Mouse (Mus musculus): ENCODE measurements around the gene Wbp2. TPM values are rescaled to one million over a fixed set of nuclear protein-coding genes. Genes with fewer than 3 reads are reported as not detected.
"Not testable (repeated sequence)": the region's sequence is repeated elsewhere in the genome, so short reads cannot be mapped to it uniquely, and the experiment has no call there.

Gene Wbp2
- 10 to 100 TPM; 70.1 to 71.0 TPM for total RNA-seq (2021)
- long read RNA-seq, experiment 1, transcript Wbp2-201 (8 exons, 1,826 nt) = major isoform, 40 of 66 reads
- long read RNA-seq, experiment 1, partial matches to known transcripts = 2 of 66 reads
- long read RNA-seq, experiment 1, other reads (novel, unspliced or antisense) = 23 of 66 reads
- long read RNA-seq, experiment 2, transcript Wbp2-201 (8 exons, 1,826 nt) = major isoform, 56 of 88 reads
- long read RNA-seq, experiment 2, partial matches to known transcripts = 2 of 88 reads
- long read RNA-seq, experiment 2, other reads (novel, unspliced or antisense) = 29 of 88 reads

- peak; percentile 95 to 96 for DNase-seq
- intact Hi-C loops (cut with DNase I) = loop anchor here (1.0 kb wide), 1 partner anchor 44 kb away; no protein-coding TSS in a partner anchor
Measured at GRCm38 (mm10) chr11:116086258-116087193, at the start of gene Wbp2. Gene Wbp2, minus strand, starts transcription at chr11:116086995.

GRCm38 (mm10) chr11:116134171-116134570 is 47.4 kb upstream of the Wbp2 start:
- intact Hi-C loops (cut with DNase I) = no loop called here
- no peak for DNase-seq

GRCm38 (mm10) chr11:116133497-116133896 is 46.7 kb upstream of the Wbp2 start:
- no peak for DNase-seq
- intact Hi-C loops (cut with DNase I) = no loop called here

GRCm38 (mm10) chr11:116132366-116133333 is 45.9 kb upstream of the Wbp2 start:
- no peak for DNase-seq
- intact Hi-C loops (cut with DNase I) = no loop called here

- DNase-seq = no peak
- intact Hi-C loops (cut with DNase I) = no loop called here
Measured at GRCm38 (mm10) chr11:116131349-116132170, 44.8 kb upstream of the Wbp2 start.

GRCm38 (mm10) chr11:116130488-116131205 is 43.9 kb upstream of the Wbp2 start, which contains the start of gene Trim65:
Gene Trim65, minus strand, starts transcription at chr11:116131128.
- intact Hi-C loops (cut with DNase I) = loop anchor here (1.0 kb wide), 2 partner anchors 20 to 43 kb away; no protein-coding TSS in a partner anchor

GRCm38 (mm10) chr11:116129993-116130487 is 43.2 kb upstream of the Wbp2 start:
- DNase-seq = no peak
- intact Hi-C loops (cut with DNase I) = loop anchor here (1.0 kb wide), 2 partner anchors 20 to 43 kb away; no protein-coding TSS in a partner anchor

More at GRCm38 (mm10) chr11:116130488-116131205, 43.9 kb upstream of the Wbp2 start, which contains the start of gene Trim65:
- peak; percentile 81 to 83 for DNase-seq

GRCm38 (mm10) chr11:116129091-116129790 is 42.4 kb upstream of the Wbp2 start:
- DNase-seq = no peak
- intact Hi-C loops (cut with DNase I) = no loop called here

- intact Hi-C loops (cut with DNase I) = no loop called here
- DNase-seq = no peak
Measured at GRCm38 (mm10) chr11:116127986-116128385, 41.2 kb upstream of the Wbp2 start.

GRCm38 (mm10) chr11:116127156-116127980 is 40.6 kb upstream of the Wbp2 start, which contains the start of gene Trim47:
Gene Trim47, minus strand, starts transcription at chr11:116127210.
- DNase-seq = peak; percentile 70 to 76
- intact Hi-C loops (cut with DNase I) = no loop called here

GRCm38 (mm10) chr11:116126261-116126660 is 39.5 kb upstream of the Wbp2 start:
- DNase-seq = no peak
- intact Hi-C loops (cut with DNase I) = no loop called here

GRCm38 (mm10) chr11:116121731-116122245 is 35.0 kb upstream of the Wbp2 start:
- intact Hi-C loops (cut with DNase I); DNase-seq: not testable (repeated sequence)

- no peak for DNase-seq
- intact Hi-C loops (cut with DNase I) = no loop called here
Measured at GRCm38 (mm10) chr11:116117819-116118218, 31.0 kb upstream of the Wbp2 start.

GRCm38 (mm10) chr11:116117241-116117640 is 30.4 kb upstream of the Wbp2 start:
- intact Hi-C loops (cut with DNase I) = no loop called here
- no peak for DNase-seq

- intact Hi-C loops (cut with DNase I) = no loop called here
- DNase-seq = no peak
Measured at GRCm38 (mm10) chr11:116111611-116112203, 24.9 kb upstream of the Wbp2 start.

- intact Hi-C loops (cut with DNase I) = no loop called here
- no peak for DNase-seq
Measured at GRCm38 (mm10) chr11:116111067-116111466, 24.3 kb upstream of the Wbp2 start.

Measured in gastrocnemius, postnatal 36 days (tissue).